Mouse (Mus musculus): ENCODE measurements around the gene Tubb3.

The Tubb3 gene

GRCm38 (mm10) chr8:123411246-123411645 lies at the start of gene Tubb3:
Tubb3 (plus strand) TSS chr8:123411424.
- peak; percentile 68 for DNase-seq (ENCODE audit: low spot score)

- peak; percentile 86 for DNase-seq (ENCODE audit: low spot score)
Observed at GRCm38 (mm10) chr8:123373403-123374238, 37.6 kb upstream of the Tubb3 start, which contains the start of gene Tcf25. Tcf25 (plus strand) TSS chr8:123373753.

GRCm38 (mm10) chr8:123374239-123374578 lies 37.0 kb upstream of the Tubb3 start:
- DNase-seq (ENCODE audit: low spot score), result peak; percentile 90

- no peak for DNase-seq (ENCODE audit: low spot score)
Observed at GRCm38 (mm10) chr8:123375701-123376100, 35.5 kb upstream of the Tubb3 start.

GRCm38 (mm10) chr8:123376106-123376505 lies 35.1 kb upstream of the Tubb3 start:
- no peak for DNase-seq (ENCODE audit: low spot score)

- DNase-seq (ENCODE audit: low spot score), result no peak
Observed at GRCm38 (mm10) chr8:123381711-123382110, 29.5 kb upstream of the Tubb3 start.

- no peak for DNase-seq (ENCODE audit: low spot score)
Observed at GRCm38 (mm10) chr8:123382516-123382915, 28.7 kb upstream of the Tubb3 start.

GRCm38 (mm10) chr8:123384883-123385540 lies 26.2 kb upstream of the Tubb3 start:
- DNase-seq (ENCODE audit: low spot score), result peak; percentile 38

GRCm38 (mm10) chr8:123387041-123387440 lies 24.2 kb upstream of the Tubb3 start:
- DNase-seq (ENCODE audit: low spot score), result no peak

GRCm38 (mm10) chr8:123387801-123388200 lies 23.4 kb upstream of the Tubb3 start:
- DNase-seq (ENCODE audit: low spot score), result no peak

GRCm38 (mm10) chr8:123389026-123389425 lies 22.2 kb upstream of the Tubb3 start:
- no peak for DNase-seq (ENCODE audit: low spot score)

- no peak for DNase-seq (ENCODE audit: low spot score)
Observed at GRCm38 (mm10) chr8:123398308-123398707, 12.9 kb upstream of the Tubb3 start.

- no peak for DNase-seq (ENCODE audit: low spot score)
Observed at GRCm38 (mm10) chr8:123401936-123402335, 9.3 kb upstream of the Tubb3 start.

GRCm38 (mm10) chr8:123402730-123403326 lies 8.4 kb upstream of the Tubb3 start:
- no peak for DNase-seq (ENCODE audit: low spot score)

- DNase-seq (ENCODE audit: low spot score), result no peak
Observed at GRCm38 (mm10) chr8:123404521-123404920, 6.7 kb upstream of the Tubb3 start.

- peak; percentile 67 for DNase-seq (ENCODE audit: low spot score)
Observed at GRCm38 (mm10) chr8:123406786-123407185, 4.4 kb upstream of the Tubb3 start, which contains the start of gene Mc1r. Mc1r (plus strand) TSS chr8:123407107.

GRCm38 (mm10) chr8:123407612-123408011 lies 3.6 kb upstream of the Tubb3 start:
- DNase-seq (ENCODE audit: low spot score), result no peak

GRCm38 (mm10) chr8:123408586-123409544 lies 2.4 kb upstream of the Tubb3 start:
- DNase-seq (ENCODE audit: low spot score), result no peak

GRCm38 (mm10) chr8:123410049-123410587 lies 1.1 kb upstream of the Tubb3 start:
- DNase-seq (ENCODE audit: low spot score), result no peak

GRCm38 (mm10) chr8:123410788-123411187 lies 436 bp upstream of the Tubb3 start:
- no peak for DNase-seq (ENCODE audit: low spot score)

- no peak for DNase-seq (ENCODE audit: low spot score)
Observed at GRCm38 (mm10) chr8:123411781-123412327, 630 bp downstream of the Tubb3 start.

Data from c-Kit-positive CD71-positive TER-119-positive erythroid progenitor cells, embryonic 14.5 days (primary cell).